Mouse (Mus musculus) MN1 (cell line): ENCODE results near the gene Elovl6.

Experiments used
- DNase-seq: peaks from one replicate; pipeline ENCODE4 v3.0.0-alpha.2; 2016; ENCODE audit warnings: low spot score

Gene Elovl6

GRCm38 (mm10) chr3:129647312-129647711 lies 115.2 kb downstream of the Elovl6 start:
- no peak for DNase-seq

DNA sequence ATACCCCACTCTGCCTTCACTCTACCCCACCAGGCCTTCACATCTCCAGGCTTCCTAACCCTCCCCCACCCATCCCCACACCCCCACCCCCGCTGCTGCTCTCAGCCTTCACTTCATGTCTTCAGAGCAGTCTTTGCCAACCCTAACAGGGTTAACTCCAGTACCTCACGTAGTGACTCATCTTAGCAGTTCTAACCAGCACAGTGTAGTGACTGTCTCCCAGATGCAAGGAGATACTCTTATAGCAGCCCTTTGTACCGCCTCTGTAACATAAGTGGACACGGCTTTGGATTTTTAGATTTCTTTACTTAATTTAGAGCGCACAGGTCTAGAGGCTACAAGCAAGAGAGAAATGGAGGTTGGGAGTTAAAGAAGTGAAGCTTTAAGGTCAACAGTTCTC lies 116.4 kb downstream of the Elovl6 start:
- no peak for DNase-seq

DNA sequence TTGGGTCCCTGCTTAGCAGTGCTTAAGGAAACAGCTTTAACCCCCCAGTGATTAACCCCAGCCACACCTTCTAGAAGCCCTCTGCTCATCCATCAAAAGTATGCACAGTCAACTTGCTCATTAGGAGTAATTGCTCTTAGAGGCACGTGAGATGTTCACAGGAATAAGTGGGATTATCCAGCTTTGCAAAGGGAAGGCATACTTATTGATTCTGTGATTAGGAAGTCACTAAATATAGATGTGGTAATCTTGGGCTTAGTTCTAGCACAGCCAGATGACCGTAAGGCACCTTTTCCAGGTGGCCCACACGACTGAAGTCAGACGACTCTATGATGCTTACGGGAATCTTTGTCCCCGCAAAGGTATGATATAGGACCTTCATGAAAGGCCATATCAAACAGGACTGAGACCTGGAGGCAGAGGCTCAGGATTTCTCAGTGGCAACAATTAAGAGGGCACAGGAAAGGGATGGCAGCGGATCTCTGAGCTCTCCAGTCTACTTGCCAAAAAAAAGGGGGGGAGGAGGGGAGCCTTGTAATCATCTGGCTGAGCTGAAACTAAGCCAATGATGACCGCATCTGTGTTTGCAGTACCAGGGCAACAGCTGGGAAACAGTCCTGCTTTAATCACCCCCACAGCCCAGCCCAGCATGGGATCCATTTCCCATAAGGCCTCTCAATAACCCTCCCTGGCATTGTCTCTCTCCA lies 117.6 kb downstream of the Elovl6 start:
- DNase-seq: peak; percentile 76

GRCm38 (mm10) chr3:129650293-129650612 lies 118.1 kb downstream of the Elovl6 start:
- DNase-seq: no peak

DNA sequence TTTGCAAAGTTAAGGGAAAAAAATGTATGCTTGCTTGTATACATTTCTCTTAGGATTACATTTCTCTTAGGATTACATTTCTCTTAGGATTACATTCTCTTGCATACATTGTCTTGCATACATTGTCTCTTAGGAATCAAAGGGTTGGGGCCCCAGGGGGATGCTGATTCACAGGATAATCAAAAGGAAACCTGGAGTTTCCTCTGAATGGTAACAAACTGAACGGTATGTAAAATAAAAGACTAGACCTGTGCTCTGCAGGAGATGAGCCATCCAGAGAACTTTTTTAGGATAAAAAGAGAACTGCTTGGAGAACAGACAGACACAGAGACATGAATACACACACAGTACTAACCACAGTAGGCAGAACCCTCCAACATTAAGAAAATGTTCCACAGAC lies 118.8 kb downstream of the Elovl6 start:
- DNase-seq: no peak

DNA sequence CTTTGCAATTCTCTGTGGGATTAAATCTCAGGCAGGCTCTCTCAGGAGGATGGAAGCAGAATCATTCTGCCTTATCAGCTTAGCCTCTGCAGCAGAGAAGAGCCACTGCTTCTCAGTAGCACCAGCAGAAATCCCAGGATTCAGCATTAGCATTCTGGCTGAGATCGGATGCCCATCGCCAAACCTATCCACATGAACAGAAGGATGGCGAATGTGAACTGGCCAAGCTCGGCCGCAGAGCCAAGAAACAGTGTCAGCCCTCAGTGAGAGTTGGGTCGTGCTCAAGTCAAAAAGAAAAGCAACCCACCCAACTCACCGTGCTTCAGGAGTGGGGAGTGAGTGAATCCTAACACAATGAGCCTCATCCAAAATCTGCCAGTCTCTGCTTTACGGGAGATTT lies 119.6 kb downstream of the Elovl6 start:
- no peak for DNase-seq

DNA sequence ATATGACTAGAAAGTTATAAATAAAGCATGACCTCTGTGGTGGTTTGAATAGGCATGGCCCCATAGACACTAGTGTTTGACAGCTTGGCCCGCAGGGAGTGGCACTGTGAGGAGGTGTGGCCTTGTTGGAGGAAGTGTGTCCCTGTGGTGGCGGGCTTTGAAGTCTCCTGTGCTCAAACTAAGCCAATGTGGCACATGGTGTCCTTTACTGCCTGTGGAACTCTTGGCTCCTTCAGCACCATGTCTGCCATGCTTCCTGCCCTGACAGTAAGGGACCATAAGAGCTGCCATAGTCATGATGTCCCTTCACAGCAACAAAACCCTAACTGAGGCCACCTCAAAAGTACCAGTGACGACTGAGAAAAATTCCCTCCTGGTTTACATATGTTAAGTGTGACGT lies 120.3 kb downstream of the Elovl6 start:
- DNase-seq: no peak

- DNase-seq: no peak
Observed at GRCm38 (mm10) chr3:129656540-129656939, 124.4 kb downstream of the Elovl6 start.

- DNase-seq: no peak
Observed at GRCm38 (mm10) chr3:129657222-129657621, 125.1 kb downstream of the Elovl6 start.

DNA sequence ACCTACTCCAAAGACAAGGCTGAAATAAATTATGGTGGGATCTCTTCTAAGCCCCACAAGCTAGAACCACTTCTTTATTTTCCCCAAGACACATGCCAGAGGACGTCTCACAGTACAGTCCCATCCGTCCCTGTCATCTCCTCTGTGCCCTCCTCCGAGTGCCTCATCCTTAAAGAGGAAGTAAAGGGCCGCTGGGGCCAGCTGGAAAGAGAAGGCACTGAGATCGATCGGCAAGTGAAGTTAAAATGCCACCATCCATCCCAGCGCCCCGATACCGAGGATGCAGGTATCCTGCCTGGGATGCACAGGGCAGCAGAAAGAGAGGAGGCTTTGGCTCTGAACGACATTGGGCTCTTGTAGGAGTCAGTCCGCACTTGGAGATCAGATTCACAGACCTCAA lies 125.6 kb downstream of the Elovl6 start:
- DNase-seq: no peak

DNA sequence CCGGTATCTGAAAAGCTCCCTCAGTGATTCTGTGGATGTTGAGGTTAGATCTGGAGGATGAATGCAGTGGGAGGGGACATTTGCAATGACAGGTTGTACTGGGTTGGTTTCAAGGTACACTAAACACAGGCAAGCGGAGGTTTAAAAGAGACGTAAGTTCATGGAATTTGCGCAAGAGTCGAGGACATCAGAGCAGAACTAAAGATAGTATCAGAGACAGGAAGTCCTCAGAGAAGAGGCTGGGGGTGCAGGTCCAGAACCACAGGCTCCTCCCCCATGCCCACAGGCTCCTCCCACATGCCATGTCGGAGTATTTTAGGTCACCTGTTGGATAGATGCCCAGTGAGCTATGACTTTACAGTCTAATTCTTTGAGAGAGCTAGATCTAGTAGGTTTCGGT lies 126.6 kb downstream of the Elovl6 start:
- DNase-seq: no peak

DNA sequence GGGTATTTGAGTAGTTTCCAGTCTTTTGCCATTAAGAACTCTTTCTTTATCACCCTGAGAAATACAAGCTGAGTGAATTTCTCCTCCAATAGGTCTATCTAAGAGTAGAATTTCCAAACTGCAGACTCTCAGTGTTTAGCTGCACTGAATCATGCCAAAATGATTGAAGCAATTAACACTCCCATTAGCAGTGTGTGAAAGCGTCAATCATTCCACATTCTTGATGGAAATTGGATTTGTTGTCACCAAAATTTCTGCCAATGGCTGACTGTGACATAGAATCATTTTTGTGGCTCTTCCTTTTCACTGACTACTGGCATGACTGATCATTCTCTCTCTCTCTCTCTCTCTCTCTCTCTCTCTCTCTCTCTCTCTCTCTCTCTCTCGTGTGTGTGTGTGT lies 131.8 kb downstream of the Elovl6 start:
- DNase-seq: no peak

DNA sequence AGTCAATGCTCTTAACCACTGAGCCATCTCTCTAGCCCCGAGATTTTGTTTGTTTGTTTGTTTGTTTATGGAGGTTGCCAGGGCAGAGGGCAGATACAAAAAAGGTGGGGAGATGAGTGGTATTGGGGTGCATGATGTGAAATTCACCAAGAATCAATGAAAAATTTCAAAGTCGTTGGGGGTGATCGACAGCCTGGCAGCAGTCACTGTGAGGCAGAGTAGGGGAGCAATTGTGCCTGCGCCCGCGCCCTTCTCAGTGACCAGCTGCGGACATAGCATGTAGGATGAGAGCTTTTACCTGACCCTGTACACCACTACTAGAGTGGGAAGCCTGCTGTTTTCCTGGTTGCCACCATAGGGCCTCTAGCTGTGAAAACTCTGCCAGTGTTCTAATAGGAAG lies 143.8 kb downstream of the Elovl6 start:
- no peak for DNase-seq

DNA sequence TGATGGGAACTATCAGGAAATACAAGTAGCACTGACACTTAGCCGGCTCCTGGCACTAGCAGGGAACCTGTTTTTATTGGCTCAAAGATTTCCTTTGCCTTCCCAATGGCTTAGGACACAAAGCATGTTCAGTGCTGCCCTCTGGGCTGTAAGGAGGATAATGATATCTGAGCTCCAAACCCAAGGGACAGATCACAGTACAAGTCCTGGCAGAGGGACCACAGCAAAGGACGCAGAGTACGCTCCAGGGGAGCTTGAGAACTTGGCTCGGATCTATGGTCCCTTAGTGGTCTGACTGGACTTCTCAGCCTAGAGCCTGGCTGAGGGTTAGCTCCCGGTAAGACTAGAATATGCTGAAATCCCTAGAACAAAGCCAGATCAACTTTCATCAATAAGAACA lies 148.1 kb downstream of the Elovl6 start:
- DNase-seq: no peak

DNA sequence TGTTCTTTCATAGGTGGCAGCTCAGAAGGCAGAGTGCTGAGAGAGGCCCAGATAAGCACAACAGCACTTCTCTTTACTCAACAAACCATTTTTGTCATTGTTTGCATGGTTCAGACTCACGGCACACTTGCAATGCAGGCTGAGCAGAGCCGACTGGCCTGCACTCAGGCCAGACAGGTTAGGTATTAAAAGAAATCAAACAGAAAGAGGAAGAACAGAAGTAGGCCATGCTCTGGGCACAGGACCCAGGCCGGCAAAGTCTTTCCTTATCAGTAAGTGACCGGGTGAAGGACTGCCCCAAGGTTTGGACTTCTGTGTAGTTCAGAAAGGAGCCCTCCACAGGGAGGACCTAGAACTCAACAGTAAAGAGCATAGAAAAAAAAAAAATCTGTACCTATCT lies 149.7 kb downstream of the Elovl6 start:
- DNase-seq: no peak

- DNase-seq: no peak
Observed at GRCm38 (mm10) chr3:129682389-129682788, 150.2 kb downstream of the Elovl6 start.

DNA sequence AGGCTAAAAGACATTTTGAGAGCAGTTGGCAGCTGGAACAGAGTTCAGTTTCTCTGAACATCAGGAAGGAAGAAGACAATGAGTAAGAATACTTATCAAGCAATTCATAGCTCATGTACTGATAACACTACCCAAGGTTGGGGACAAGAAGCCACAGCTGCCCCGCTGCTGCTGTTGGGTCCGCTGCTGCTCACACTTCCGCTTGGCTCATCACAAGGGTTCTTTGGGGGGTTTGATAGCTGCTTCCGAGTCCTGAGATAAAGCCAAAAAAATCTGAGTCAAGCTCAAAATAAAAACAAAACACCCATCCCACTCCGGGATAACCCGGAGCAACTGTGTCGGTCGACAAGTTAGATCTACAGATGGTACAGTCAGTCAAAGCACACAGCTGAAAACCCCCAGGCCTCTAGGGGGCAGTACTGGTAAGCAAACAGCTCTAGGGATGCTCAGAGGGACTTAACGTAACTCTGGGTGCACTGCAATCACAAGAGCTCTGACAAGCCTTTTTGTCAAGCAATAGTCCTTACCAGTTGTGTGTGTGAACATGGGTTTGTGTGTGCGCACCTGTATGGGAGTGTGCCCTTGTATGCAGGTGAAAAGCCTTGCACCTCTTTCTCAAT lies 151.0 kb downstream of the Elovl6 start:
- DNase-seq: no peak

GRCm38 (mm10) chr3:129686196-129686595 lies 154.0 kb downstream of the Elovl6 start:
- DNase-seq: no peak

DNA sequence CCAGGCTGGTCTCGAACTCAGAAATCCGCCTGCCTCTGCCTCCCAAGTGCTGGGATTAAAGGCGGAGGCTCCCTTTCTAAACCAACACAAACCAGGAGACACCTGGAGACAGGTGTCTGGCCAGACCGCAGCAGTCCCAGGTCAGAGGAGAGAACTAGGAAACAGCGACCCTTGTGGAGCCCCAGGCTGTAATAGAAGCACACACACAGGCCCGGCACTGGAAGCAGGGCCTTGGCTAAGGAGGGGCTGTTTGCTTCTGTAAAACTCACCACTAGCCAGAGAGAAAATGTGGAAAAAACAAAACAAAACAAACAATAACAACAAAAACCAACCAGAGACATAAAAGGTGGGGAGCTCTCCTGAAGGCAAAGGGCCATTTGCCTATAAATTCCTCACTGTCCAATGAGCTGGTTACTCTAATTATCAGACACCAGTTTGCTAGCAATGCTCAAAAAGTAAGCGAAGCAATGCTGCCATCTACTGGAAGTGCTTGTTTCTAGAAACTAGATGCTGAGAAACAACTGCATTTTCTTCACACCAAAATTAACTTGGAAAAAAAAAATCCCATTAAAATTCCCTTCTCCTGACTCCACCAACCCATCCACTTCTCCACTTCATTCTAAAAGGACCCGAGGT lies 154.7 kb downstream of the Elovl6 start:
- peak; percentile 74 for DNase-seq

DNA sequence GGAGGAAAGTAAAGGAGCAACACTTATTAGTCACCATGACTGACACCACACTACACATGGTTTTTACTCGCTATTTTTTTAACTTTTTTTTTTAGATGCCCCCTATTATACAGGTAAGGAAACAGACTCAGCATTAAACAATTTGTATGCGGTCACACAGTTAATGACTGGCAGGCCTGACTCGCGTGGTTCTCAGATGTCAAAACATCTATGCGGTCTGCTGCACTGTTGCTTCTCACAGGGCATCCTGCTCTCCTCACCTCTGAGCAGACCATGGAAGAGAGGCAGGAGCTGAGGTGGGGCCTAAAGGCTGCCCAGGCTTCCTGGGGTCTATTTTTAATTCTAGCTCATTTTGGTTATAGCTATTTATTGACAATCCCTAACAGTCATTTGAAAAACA lies 155.3 kb downstream of the Elovl6 start:
- no peak for DNase-seq
